Mouse (Mus musculus) hindbrain, embryonic 14.5 days (tissue): ENCODE results near the gene Copz1. TPM values are rescaled to one million over a fixed set of nuclear protein-coding genes. Genes with fewer than 3 reads are reported as not detected.

Source experiments
- ATAC-seq: fragments of 200-750 bp; cut with Nextera tagmentation; 2 replicates; pipeline ENCODE4 v1.8.0; 2017; ENCODE audit warnings: moderate number of reproducible peaks, mild to moderate bottlenecking, moderate TSS enrichment, moderate library complexity; ENCODE audit not compliant: low FRiP score
- DNase-seq: peaks from one replicate; pipeline ENCODE4 v3.0.0-alpha.2; 2015; ENCODE audit warnings: low spot score
- H3K27ac ChIP-seq: fragments of 300-500 bp; sonication (generic); 2 replicates; pipeline ENCODE4 v1.5.1; 2014; ENCODE audit warnings: mild to moderate bottlenecking, moderate library complexity
- H3K27me3 ChIP-seq: fragments of 300-500 bp; sonication (generic); 2 replicates; pipeline ENCODE4 v1.6.1; 2014; ENCODE audit warnings: mild to moderate bottlenecking, low read length, mixed read lengths; ENCODE audit not compliant: control insufficient read depth, insufficient read depth
- H3K36me3 ChIP-seq: fragments of 300-500 bp; sonication (generic); replicated peaks from 2 replicates; pipeline ENCODE4 v1.6.1; 2014; ENCODE audit not compliant: control insufficient read depth, insufficient read depth
- H3K4me1 ChIP-seq: fragments of 300-500 bp; sonication (generic); replicated peaks from 2 replicates; pipeline ENCODE4 v1.6.1; 2014; ENCODE audit warnings: antibody characterized with exemption, low read length, mixed read lengths; ENCODE audit not compliant: control insufficient read depth, insufficient read depth
- H3K4me2 ChIP-seq: fragments of 300-500 bp; sonication (generic); replicated peaks from 2 replicates; pipeline ENCODE4 v1.6.1; 2014; ENCODE audit warnings: mild to moderate bottlenecking, moderate library complexity
- H3K4me3 ChIP-seq: fragments of 300-500 bp; sonication (generic); replicated peaks from 2 replicates; pipeline ENCODE4 v1.5.1; 2014; ENCODE audit warnings: mild to moderate bottlenecking, low read length
- H3K9ac ChIP-seq: fragments of 300-500 bp; sonication (generic); 2 replicates; pipeline ENCODE4 v1.6.1; 2014
- H3K9me3 ChIP-seq: fragments of 300-500 bp; sonication (generic); 2 replicates; pipeline ENCODE4 v1.6.1; 2016; ENCODE audit warnings: low read length; ENCODE audit not compliant: control insufficient read depth
- WGBS: fragments of 180-500 bp; shearing (Covaris S2); extraction: QIAGEN DNeasy Blood & Tissue Kit; methylation state at CpG from one replicate; pipeline ENCODE4 v1.1.7; 2014; 5-methylcytosine and 5-hydroxymethylcytosine counted together
- polyA plus RNA-seq: library from polyadenylated mRNA; unstranded; fragments of >200 nt; fragmentation: Nextera tagmentation; extraction: Ambion mirVana; gene quantifications from 2 replicates; pipeline ENCODE4 v1.2.1, GENCODE M21; 2014

The Copz1 gene
- polyA plus RNA-seq, 1 experiment from 2014 or later = 214 TPM

GRCm38 (mm10) chr15:103302341-103303021 lies 30.0 kb downstream of the Copz1 start:
- H3K4me3 ChIP-seq = no peak overlapping the region
- H3K9ac ChIP-seq = peak overlapping the region; percentile 39; the same call in 1 of the 2 replicates
- ATAC-seq = no peak
- H3K27me3 ChIP-seq = no peaks in the 10 kb centered on the region
- 36% methylated on average over 6 of the region's 6 CpGs for WGBS
- no peaks in the 10 kb centered on the region; the same call in 1 of the 2 replicates for H3K36me3 ChIP-seq
- H3K9me3 ChIP-seq = no peaks in the 10 kb centered on the region
- H3K27ac ChIP-seq = peak overlapping the region; percentile 98
- DNase-seq = no peak
- H3K4me2 ChIP-seq = no peak overlapping the region
- peaks cover 86% of the 10 kb centered on the region for H3K4me1 ChIP-seq

- DNase-seq (no peak), ATAC-seq (no peak)
- peak overlapping the region; percentile 73 for H3K4me2 ChIP-seq
- H3K4me3 ChIP-seq = peak overlapping the region; percentile 33
- H3K9ac ChIP-seq = peak overlapping the region; percentile 68
- H3K27me3 ChIP-seq = no peaks in the 10 kb centered on the region
- no peaks in the 10 kb centered on the region for H3K9me3 ChIP-seq
- no peaks in the 10 kb centered on the region for H3K36me3 ChIP-seq
- H3K4me1 ChIP-seq = peaks cover 77% of the 10 kb centered on the region
- 4% methylated on average over 8 of the region's 8 CpGs for WGBS
- peak overlapping the region; percentile 98 for H3K27ac ChIP-seq
Measured at GRCm38 (mm10) chr15:103303916-103304615, 31.6 kb downstream of the Copz1 start.

- Histone ChIP-seq H3K9me3 (no peaks in the 10 kb centered on the region), H3K4me2 (peak overlapping the region; percentile 73), H3K27me3 (no peaks in the 10 kb centered on the region), H3K36me3 (no peaks in the 10 kb centered on the region), H3K4me1 (peaks cover 72% of the 10 kb centered on the region), H3K27ac (peak overlapping the region; percentile 98), H3K9ac (peak overlapping the region; percentile 68), H3K4me3 (peak overlapping the region; percentile 33)
- WGBS = under 1% methylated on average over 9 of the region's 9 CpGs
- no peak for ATAC-seq
- DNase-seq = no peak
Measured at GRCm38 (mm10) chr15:103304616-103304969, 32.1 kb downstream of the Copz1 start.

- H3K36me3 ChIP-seq = no peaks in the 10 kb centered on the region
- peak overlapping the region; percentile 98 for H3K27ac ChIP-seq
- peak; percentile 96 for ATAC-seq
- DNase-seq = peak; percentile 97
- H3K9me3 ChIP-seq = no peaks in the 10 kb centered on the region
- peak overlapping the region; percentile 73 for H3K4me2 ChIP-seq
- H3K4me1 ChIP-seq = peaks cover 67% of the 10 kb centered on the region
- peak overlapping the region; percentile 70 for H3K9ac ChIP-seq
- H3K27me3 ChIP-seq = no peaks in the 10 kb centered on the region
- peak overlapping the region; percentile 33 for H3K4me3 ChIP-seq
- WGBS = under 1% methylated on average over 71 of the region's 71 CpGs
Measured at GRCm38 (mm10) chr15:103305070-103305678, 32.7 kb downstream of the Copz1 start.

- H3K4me3 ChIP-seq = peak overlapping the region; percentile 28
- ATAC-seq (no peak), DNase-seq (no peak)
- H3K9me3 ChIP-seq = no peaks in the 10 kb centered on the region
- peak overlapping the region; percentile 70 for H3K9ac ChIP-seq
- WGBS = 31% methylated on average over 8 of the region's 8 CpGs
- H3K27me3 ChIP-seq = no peaks in the 10 kb centered on the region
- no peaks in the 10 kb centered on the region for H3K36me3 ChIP-seq
- H3K27ac ChIP-seq = peak overlapping the region; percentile 98
- peaks cover 58% of the 10 kb centered on the region for H3K4me1 ChIP-seq
- peak overlapping the region; percentile 73 for H3K4me2 ChIP-seq
Measured at GRCm38 (mm10) chr15:103305792-103306645, 33.5 kb downstream of the Copz1 start.

- 1% methylated on average over 7 of the region's 7 CpGs for WGBS
- DNase-seq = peak; percentile 97
- Histone ChIP-seq H3K4me1 (peaks cover 47% of the 10 kb centered on the region), H3K27me3 (no peaks in the 10 kb centered on the region), H3K9ac (no peak overlapping the region), H3K4me3 (no peak overlapping the region), H3K4me2 (no peak overlapping the region), H3K36me3 (no peaks in the 10 kb centered on the region), H3K9me3 (no peaks in the 10 kb centered on the region), H3K27ac (peak overlapping the region; percentile 98)
- peak; percentile 12; the same call in 1 of the 2 replicates for ATAC-seq
Measured at GRCm38 (mm10) chr15:103307125-103307524, 34.6 kb downstream of the Copz1 start.

GRCm38 (mm10) chr15:103308056-103308875 lies 35.8 kb downstream of the Copz1 start:
- Histone ChIP-seq H3K4me1 (peaks cover 36% of the 10 kb centered on the region), H3K4me2 (peak overlapping the region; percentile 6; the same call in 1 of the 2 replicates), H3K27ac (no peak overlapping the region), H3K4me3 (no peak overlapping the region), H3K36me3 (no peaks in the 10 kb centered on the region), H3K9ac (peak overlapping the region; percentile 45; the same call in 1 of the 2 replicates), H3K27me3 (no peaks in the 10 kb centered on the region), H3K9me3 (no peaks in the 10 kb centered on the region)
- DNase-seq (no peak), ATAC-seq (no peak)
- WGBS = 44% methylated on average over 28 of the region's 28 CpGs

DNA sequence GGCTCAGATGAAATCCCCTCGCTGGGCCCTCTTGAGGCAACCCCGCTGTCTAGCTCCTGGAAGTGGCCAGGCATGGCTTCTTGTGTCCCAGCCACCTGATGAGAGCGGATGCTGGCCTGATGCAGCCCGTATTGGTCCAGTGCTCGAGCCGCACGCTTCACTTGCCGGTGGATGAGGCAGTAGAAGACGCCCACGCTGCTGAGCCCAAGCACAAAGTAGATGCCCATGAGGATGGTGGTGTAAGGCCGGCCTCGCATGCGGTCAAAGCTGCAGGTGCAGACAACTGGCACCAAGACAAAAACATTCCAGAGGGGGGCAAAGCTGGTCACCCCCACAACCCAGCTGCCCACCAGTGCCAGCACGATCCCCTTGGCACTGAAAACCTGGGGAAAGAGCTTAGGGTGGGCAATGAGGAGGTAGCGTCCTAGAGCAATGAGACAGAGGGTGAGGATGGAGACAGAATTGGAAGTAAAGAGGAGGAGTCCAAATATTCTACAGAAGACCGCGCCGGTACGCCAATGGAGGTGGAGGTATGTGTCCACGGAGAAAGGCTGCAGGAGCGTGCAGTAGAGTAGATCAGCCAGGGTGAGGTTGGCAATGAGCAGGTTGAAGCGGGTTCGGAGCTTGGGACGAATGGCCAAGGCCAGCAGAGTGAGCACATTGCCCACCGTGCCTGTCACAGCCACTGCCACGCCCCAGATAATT lies 36.5 kb downstream of the Copz1 start:
- 61% methylated on average over 26 of the region's 26 CpGs for WGBS
- peaks cover 28% of the 10 kb centered on the region for H3K4me1 ChIP-seq
- H3K9ac ChIP-seq = peak overlapping the region; percentile 45; the same call in 1 of the 2 replicates

More for the DNA sequence above, 36.5 kb downstream of the Copz1 start:
- Histone ChIP-seq H3K27me3 (no peaks in the 10 kb centered on the region), H3K4me3 (no peak overlapping the region), H3K36me3 (no peaks in the 10 kb centered on the region), H3K9me3 (no peaks in the 10 kb centered on the region), H3K4me2 (peak overlapping the region; percentile 6; the same call in 1 of the 2 replicates), H3K27ac (no peak overlapping the region)
- no peak for DNase-seq
- ATAC-seq = no peak
